Mouse (Mus musculus): Measurements from ENCODE around the gene Cyp4v3. TPM values are rescaled to one million over a fixed set of nuclear protein-coding genes. Genes with fewer than 3 reads are reported as not detected.
"Not testable (repeated sequence)": the region's sequence is repeated elsewhere in the genome, so short reads cannot be mapped to it uniquely, and the experiment has no call there.

Gene Cyp4v3
- polyA plus RNA-seq, 1 experiment from 2014 or later, result 2.3 TPM

GRCm38 (mm10) chr8:45345031-45345430 is 12.0 kb upstream of the Cyp4v3 start:
- H3K9ac ChIP-seq (replicated peaks), result no peak overlapping the region
- H3K4me1 ChIP-seq (replicated peaks), result no peaks in the 10 kb centered on the region; the same call in 1 of the 2 replicates
- no peaks in the 10 kb centered on the region for H3K9me3 ChIP-seq
- no peak overlapping the region for H3K4me3 ChIP-seq (replicated peaks)
- H3K36me3 ChIP-seq, result no peaks in the 10 kb centered on the region; the same call in 1 of the 2 replicates
- WGBS, result 19% methylated on average over 6 of the region's 6 CpGs
- no peak overlapping the region for H3K4me2 ChIP-seq (replicated peaks)
- no peaks in the 10 kb centered on the region for H3K27me3 ChIP-seq
- peak; percentile 85 for ATAC-seq
- no peak overlapping the region for H3K27ac ChIP-seq

- Histone ChIP-seq H3K27ac (no peak overlapping the region), H3K4me1 (replicated peaks) (no peaks in the 10 kb centered on the region; the same call in 1 of the 2 replicates), H3K4me3 (replicated peaks) (no peak overlapping the region), H3K27me3 (no peaks in the 10 kb centered on the region), H3K9ac (replicated peaks) (no peak overlapping the region), H3K36me3 (no peaks in the 10 kb centered on the region; the same call in 1 of the 2 replicates), H3K9me3 (no peaks in the 10 kb centered on the region), H3K4me2 (replicated peaks) (no peak overlapping the region)
- ATAC-seq, result no peak
- 89% methylated on average over 8 of the region's 8 CpGs for WGBS
Measured at GRCm38 (mm10) chr8:45344298-45344697, 11.3 kb upstream of the Cyp4v3 start.

- Histone ChIP-seq H3K9me3 (no peaks in the 10 kb centered on the region), H3K4me3 (replicated peaks) (no peak overlapping the region), H3K4me2 (replicated peaks) (no peak overlapping the region), H3K9ac (replicated peaks) (no peak overlapping the region), H3K27ac (no peak overlapping the region), H3K4me1 (replicated peaks) (no peaks in the 10 kb centered on the region; the same call in 1 of the 2 replicates), H3K36me3 (no peaks in the 10 kb centered on the region), H3K27me3 (no peaks in the 10 kb centered on the region)
- 88% methylated on average over 12 of the region's 12 CpGs for WGBS
- no peak for ATAC-seq
Measured at GRCm38 (mm10) chr8:45341630-45342628, 8.9 kb upstream of the Cyp4v3 start.

- no peaks in the 10 kb centered on the region for H3K9me3 ChIP-seq
- H3K4me1 ChIP-seq (replicated peaks), result peaks cover 14% of the 10 kb centered on the region
- H3K27me3 ChIP-seq, result peaks cover 14% of the 10 kb centered on the region
- peak overlapping the region; percentile 69 for H3K9ac ChIP-seq (replicated peaks)
- peak overlapping the region; percentile 85 for H3K4me2 ChIP-seq (replicated peaks)
- peak overlapping the region; percentile 56 for H3K4me3 ChIP-seq (replicated peaks)
- 2% methylated on average over 8 of the region's 8 CpGs for WGBS
- peak; percentile 54 for ATAC-seq
- no peaks in the 10 kb centered on the region for H3K36me3 ChIP-seq
- H3K27ac ChIP-seq, result no peak overlapping the region
Measured at GRCm38 (mm10) chr8:45333493-45333892, 477 bp upstream of the Cyp4v3 start.

GRCm38 (mm10) chr8:45330856-45331255 is 2.2 kb downstream of the Cyp4v3 start:
- Histone ChIP-seq H3K4me2 (replicated peaks) (no peak overlapping the region), H3K4me1 (replicated peaks) (peaks cover 14% of the 10 kb centered on the region), H3K9ac (replicated peaks) (no peak overlapping the region), H3K36me3 (no peaks in the 10 kb centered on the region), H3K9me3 (no peaks in the 10 kb centered on the region), H3K4me3 (replicated peaks) (no peak overlapping the region), H3K27me3 (peaks cover 14% of the 10 kb centered on the region), H3K27ac (no peak overlapping the region)
- ATAC-seq, result no peak
- 74% methylated on average over 3 of the region's 3 CpGs for WGBS

GRCm38 (mm10) chr8:45329206-45329980 is 3.6 kb downstream of the Cyp4v3 start:
- H3K27ac ChIP-seq, result no peak overlapping the region
- no peak overlapping the region for H3K4me3 ChIP-seq (replicated peaks)
- peaks cover 14% of the 10 kb centered on the region for H3K27me3 ChIP-seq
- H3K4me1 ChIP-seq (replicated peaks), result peaks cover 14% of the 10 kb centered on the region
- H3K9ac ChIP-seq (replicated peaks), result no peak overlapping the region
- no peak overlapping the region for H3K4me2 ChIP-seq (replicated peaks)
- H3K36me3 ChIP-seq, result no peaks in the 10 kb centered on the region
- no peaks in the 10 kb centered on the region for H3K9me3 ChIP-seq
- 91% methylated on average over 6 of the region's 6 CpGs for WGBS
- no peak for ATAC-seq

- H3K9me3 ChIP-seq; ATAC-seq; H3K36me3 ChIP-seq; H3K4me1 ChIP-seq (replicated peaks); H3K4me3 ChIP-seq (replicated peaks); H3K4me2 ChIP-seq (replicated peaks); H3K27me3 ChIP-seq; H3K9ac ChIP-seq (replicated peaks); H3K27ac ChIP-seq: not testable (repeated sequence)
Measured at GRCm38 (mm10) chr8:45327076-45327475, 5.9 kb downstream of the Cyp4v3 start.

- no peaks in the 10 kb centered on the region for H3K4me1 ChIP-seq (replicated peaks)
- WGBS, result 89% methylated on average over 4 of the region's 4 CpGs
- no peak for ATAC-seq
- H3K4me3 ChIP-seq (replicated peaks), result no peak overlapping the region
- no peak overlapping the region for H3K27ac ChIP-seq
- no peak overlapping the region for H3K4me2 ChIP-seq (replicated peaks)
- H3K9ac ChIP-seq (replicated peaks), result no peak overlapping the region
- no peaks in the 10 kb centered on the region for H3K36me3 ChIP-seq
- no peaks in the 10 kb centered on the region for H3K9me3 ChIP-seq
- no peaks in the 10 kb centered on the region for H3K27me3 ChIP-seq
Measured at GRCm38 (mm10) chr8:45324151-45324550, 8.9 kb downstream of the Cyp4v3 start.

GRCm38 (mm10) chr8:45321365-45321764 is 11.7 kb downstream of the Cyp4v3 start:
- Histone ChIP-seq H3K4me3 (replicated peaks) (no peak overlapping the region), H3K4me1 (replicated peaks) (no peaks in the 10 kb centered on the region), H3K27me3 (no peaks in the 10 kb centered on the region), H3K36me3 (no peaks in the 10 kb centered on the region), H3K27ac (no peak overlapping the region), H3K9ac (replicated peaks) (no peak overlapping the region), H3K9me3 (no peaks in the 10 kb centered on the region), H3K4me2 (replicated peaks) (no peak overlapping the region)
- ATAC-seq, result no peak
- 92% methylated on average over 2 of the region's 2 CpGs for WGBS

- H3K4me3 ChIP-seq (replicated peaks), result no peak overlapping the region
- WGBS, result 63% methylated on average over 1 of the region's 1 CpGs
- H3K9me3 ChIP-seq, result no peaks in the 10 kb centered on the region
- H3K9ac ChIP-seq (replicated peaks), result no peak overlapping the region
- no peak for ATAC-seq
- H3K4me1 ChIP-seq (replicated peaks), result no peaks in the 10 kb centered on the region
- no peaks in the 10 kb centered on the region for H3K36me3 ChIP-seq
- no peak overlapping the region for H3K4me2 ChIP-seq (replicated peaks)
- no peaks in the 10 kb centered on the region for H3K27me3 ChIP-seq
- H3K27ac ChIP-seq, result no peak overlapping the region
Measured at GRCm38 (mm10) chr8:45320930-45321329, 12.1 kb downstream of the Cyp4v3 start.

GRCm38 (mm10) chr8:45310967-45311366 is 22.0 kb downstream of the Cyp4v3 start:
- ATAC-seq, result no peak
- H3K9ac ChIP-seq (replicated peaks), result no peak overlapping the region
- H3K9me3 ChIP-seq, result no peaks in the 10 kb centered on the region
- no peak overlapping the region for H3K4me2 ChIP-seq (replicated peaks)
- H3K27me3 ChIP-seq, result no peaks in the 10 kb centered on the region
- H3K27ac ChIP-seq, result no peak overlapping the region
- H3K4me1 ChIP-seq (replicated peaks), result no peaks in the 10 kb centered on the region
- H3K4me3 ChIP-seq (replicated peaks), result no peak overlapping the region
- H3K36me3 ChIP-seq, result no peaks in the 10 kb centered on the region
- 90% methylated on average over 4 of the region's 4 CpGs for WGBS

- Histone ChIP-seq H3K4me3 (replicated peaks) (no peak within 1 kb of the TSS), H3K4me2 (replicated peaks) (no peak within 1 kb of the TSS), H3K27ac (no peak within 1 kb of the TSS), H3K36me3 (no peaks in the 10 kb centered on the region), H3K9me3 (no peaks in the 10 kb centered on the region), H3K4me1 (replicated peaks) (no peaks in the 10 kb centered on the region), H3K27me3 (no peaks in the 10 kb centered on the region), H3K9ac (replicated peaks) (no peak within 1 kb of the TSS)
- 92% methylated on average over 13 of the region's 13 CpGs for WGBS
- ATAC-seq, result no peak
Measured at GRCm38 (mm10) chr8:45308366-45308765, 24.6 kb downstream of the Cyp4v3 start, which contains the start of gene Gm45753. TSS of gene Gm45753 (minus strand) at chr8:45308466.
